Mouse (Mus musculus): ENCODE measurements around the gene Ltbp1. TPM values are rescaled to one million over a fixed set of nuclear protein-coding genes. Genes with fewer than 3 reads are reported as not detected.

Gene Ltbp1
- polyA plus RNA-seq, 1 experiment: 12.2 TPM

DNA sequence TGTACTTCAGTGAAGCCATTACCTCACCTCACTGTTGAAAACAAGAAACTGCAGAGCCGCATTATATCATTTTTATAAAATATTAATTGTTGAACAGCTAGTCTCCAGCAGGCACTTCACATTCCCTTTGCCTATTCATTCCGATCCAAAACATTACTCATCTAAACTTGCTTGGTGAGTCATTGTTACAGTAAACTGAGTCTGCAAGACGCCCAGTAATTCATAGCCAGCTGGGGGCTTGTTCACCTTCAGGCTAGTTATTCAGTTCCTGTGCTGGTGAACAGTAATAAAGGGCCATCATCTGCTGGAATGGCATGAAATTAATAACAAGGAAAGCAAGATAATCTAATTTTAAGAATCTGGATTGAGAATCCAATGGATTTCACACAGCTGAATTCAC, 339.7 kb downstream of the Ltbp1 start:
- H3K27me3 ChIP-seq (ENCODE audit: control insufficient read depth, insufficient read depth, low read length): no peaks in the 10 kb centered on the region
- H3K27ac ChIP-seq (ENCODE audit: insufficient read depth, low read depth, low read length): no peak overlapping the region
- no peaks in the 10 kb centered on the region for H3K4me1 ChIP-seq (ENCODE audit: control insufficient read depth, insufficient read depth, insufficient read length, low read length)
- H3K36me3 ChIP-seq (ENCODE audit: control insufficient read depth, insufficient read depth, low read length): no peaks in the 10 kb centered on the region
- TF ChIP-seq CTCF (IDR thresholded peaks at IDR 0.05; ENCODE audit: extremely low read depth, insufficient read length, insufficient replicate concordance, low read depth, low read length) (no peak), POLR2A (IDR thresholded peaks at IDR 0.05; ENCODE audit: low read depth, low read length) (no peak)
- H3K4me3 ChIP-seq (ENCODE audit: low read depth, low read length): no peak overlapping the region
- WGBS: 70% methylated on average over 3 of the region's 3 CpGs

DNA sequence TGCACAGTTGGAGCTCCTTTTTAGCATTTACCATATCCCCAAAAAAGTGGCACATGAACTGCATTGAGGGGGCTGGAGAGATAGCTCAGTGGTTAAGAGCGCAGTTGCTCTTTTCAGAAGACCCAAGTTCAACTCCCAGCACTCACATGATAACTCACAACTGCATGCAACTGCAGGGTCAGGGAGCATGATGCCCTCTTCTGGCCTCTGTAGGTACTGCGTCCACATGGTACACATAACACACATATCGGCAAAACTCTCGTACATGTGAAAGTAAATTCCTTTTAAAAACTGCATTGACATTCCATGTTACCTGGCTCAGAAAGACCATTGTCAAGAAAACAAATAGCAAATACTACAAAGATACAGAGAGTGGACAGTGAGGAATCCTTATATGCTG, 342.0 kb downstream of the Ltbp1 start:
- WGBS: 95% methylated on average over 4 of the region's 4 CpGs
- H3K27me3 ChIP-seq (ENCODE audit: control insufficient read depth, insufficient read depth, low read length): no peaks in the 10 kb centered on the region
- no peaks in the 10 kb centered on the region for H3K4me1 ChIP-seq (ENCODE audit: control insufficient read depth, insufficient read depth, insufficient read length, low read length)
- no peaks in the 10 kb centered on the region for H3K36me3 ChIP-seq (ENCODE audit: control insufficient read depth, insufficient read depth, low read length)
- H3K27ac ChIP-seq (ENCODE audit: insufficient read depth, low read depth, low read length): no peak overlapping the region
- TF ChIP-seq POLR2A (IDR thresholded peaks at IDR 0.05; ENCODE audit: low read depth, low read length): no peak
- no peak for TF ChIP-seq CTCF (IDR thresholded peaks at IDR 0.05; ENCODE audit: extremely low read depth, insufficient read length, insufficient replicate concordance, low read depth, low read length)
- H3K4me3 ChIP-seq (ENCODE audit: low read depth, low read length): no peak overlapping the region

DNA sequence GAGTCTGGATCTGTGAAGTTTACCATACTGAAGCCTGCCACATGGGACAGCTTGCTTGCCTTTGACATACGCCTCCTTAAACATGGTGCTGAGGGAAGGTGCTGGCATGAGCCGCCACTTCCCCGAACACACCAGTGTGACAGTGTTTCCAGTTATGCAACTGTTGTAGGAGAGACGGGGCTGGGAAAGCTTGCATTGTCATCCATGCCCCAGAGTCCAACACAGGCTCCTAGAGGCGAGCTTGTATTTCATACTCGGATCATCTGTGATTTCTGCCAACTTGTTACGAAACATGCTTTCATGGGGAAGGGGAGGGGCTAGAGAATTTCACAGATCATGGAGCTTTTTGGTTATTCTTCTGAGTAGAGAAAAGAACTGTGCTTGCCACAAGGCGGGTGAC, 343.7 kb downstream of the Ltbp1 start:
- WGBS: 74% methylated on average over 8 of the region's 8 CpGs
- Histone ChIP-seq H3K27ac (ENCODE audit: insufficient read depth, low read depth, low read length) (no peak overlapping the region), H3K27me3 (ENCODE audit: control insufficient read depth, insufficient read depth, low read length) (no peaks in the 10 kb centered on the region), H3K4me1 (ENCODE audit: control insufficient read depth, insufficient read depth, insufficient read length, low read length) (no peaks in the 10 kb centered on the region), H3K4me3 (ENCODE audit: low read depth, low read length) (no peak overlapping the region), H3K36me3 (ENCODE audit: control insufficient read depth, insufficient read depth, low read length) (no peaks in the 10 kb centered on the region)
- TF ChIP-seq CTCF (IDR thresholded peaks at IDR 0.05; ENCODE audit: extremely low read depth, insufficient read length, insufficient replicate concordance, low read depth, low read length) (no peak), POLR2A (IDR thresholded peaks at IDR 0.05; ENCODE audit: low read depth, low read length) (no peak)

DNA sequence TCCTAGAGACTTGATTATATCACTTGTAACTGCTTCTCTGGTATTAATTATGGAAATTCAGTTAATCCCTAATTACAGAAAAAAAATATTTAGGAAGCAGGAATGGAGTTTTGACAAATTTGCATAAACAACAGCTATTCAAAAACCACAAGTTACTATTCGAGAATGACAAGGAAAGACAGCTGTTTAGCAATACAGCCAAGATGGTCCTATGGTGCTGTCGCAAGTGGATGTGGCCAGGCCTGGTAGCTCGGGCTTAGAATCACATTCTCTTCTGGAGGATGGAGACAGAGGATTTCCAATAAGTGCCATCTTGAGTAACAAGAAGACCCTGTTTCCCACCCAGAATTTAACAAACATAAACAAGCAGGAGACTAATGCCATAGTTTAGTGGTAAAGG, 344.2 kb downstream of the Ltbp1 start:
- WGBS: 77% methylated on average over 3 of the region's 3 CpGs
- Histone ChIP-seq H3K4me1 (ENCODE audit: control insufficient read depth, insufficient read depth, insufficient read length, low read length) (no peaks in the 10 kb centered on the region), H3K27ac (ENCODE audit: insufficient read depth, low read depth, low read length) (no peak overlapping the region), H3K27me3 (ENCODE audit: control insufficient read depth, insufficient read depth, low read length) (no peaks in the 10 kb centered on the region), H3K36me3 (ENCODE audit: control insufficient read depth, insufficient read depth, low read length) (no peaks in the 10 kb centered on the region), H3K4me3 (ENCODE audit: low read depth, low read length) (no peak overlapping the region)
- TF ChIP-seq CTCF (IDR thresholded peaks at IDR 0.05; ENCODE audit: extremely low read depth, insufficient read length, insufficient replicate concordance, low read depth, low read length) (no peak), POLR2A (IDR thresholded peaks at IDR 0.05; ENCODE audit: low read depth, low read length) (no peak)

DNA sequence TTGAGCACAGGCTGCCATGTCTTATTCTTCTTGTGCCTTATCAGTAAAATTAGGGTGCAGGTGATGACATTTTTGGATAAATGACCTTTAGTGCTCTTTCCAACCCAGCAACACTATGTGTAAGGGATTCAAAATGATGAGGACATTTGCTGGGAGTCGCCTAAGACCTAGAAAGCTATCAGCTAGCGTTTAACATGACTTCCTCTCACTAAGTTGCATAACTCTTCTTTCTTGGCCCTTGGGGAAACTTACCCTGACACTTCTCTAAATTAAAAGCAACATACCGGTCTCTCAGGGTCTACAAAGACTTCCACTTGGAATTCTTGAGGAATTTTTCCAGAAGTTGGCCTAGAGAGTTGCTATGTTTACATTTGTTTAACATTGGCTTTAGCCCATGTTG, 348.0 kb downstream of the Ltbp1 start:
- no peak overlapping the region for H3K27ac ChIP-seq (ENCODE audit: insufficient read depth, low read depth, low read length)
- H3K27me3 ChIP-seq (ENCODE audit: control insufficient read depth, insufficient read depth, low read length): no peaks in the 10 kb centered on the region
- TF ChIP-seq POLR2A (IDR thresholded peaks at IDR 0.05; ENCODE audit: low read depth, low read length) (no peak), CTCF (IDR thresholded peaks at IDR 0.05; ENCODE audit: extremely low read depth, insufficient read length, insufficient replicate concordance, low read depth, low read length) (no peak)
- 77% methylated on average over 3 of the region's 3 CpGs for WGBS
- H3K4me3 ChIP-seq (ENCODE audit: low read depth, low read length): no peak overlapping the region
- H3K36me3 ChIP-seq (ENCODE audit: control insufficient read depth, insufficient read depth, low read length): no peaks in the 10 kb centered on the region
- no peaks in the 10 kb centered on the region for H3K4me1 ChIP-seq (ENCODE audit: control insufficient read depth, insufficient read depth, insufficient read length, low read length)

DNA sequence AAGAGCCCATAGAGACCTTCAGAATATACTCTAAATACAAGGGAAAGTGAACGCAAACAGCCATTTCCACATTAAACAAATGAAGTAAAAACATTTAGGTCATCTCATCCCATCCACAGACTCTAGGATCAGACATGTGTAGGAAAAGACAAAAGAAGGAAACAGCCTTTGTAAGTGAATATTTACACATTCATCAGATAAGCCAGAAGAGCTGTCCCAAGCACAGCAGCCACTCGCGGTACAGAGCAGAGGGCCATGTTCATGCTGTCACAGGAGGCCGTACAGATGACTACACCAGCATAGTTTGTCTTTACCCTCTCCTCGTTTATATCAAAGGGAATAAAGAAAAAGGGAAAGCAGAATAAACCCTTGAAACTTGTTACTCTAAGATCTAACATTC, 350.1 kb downstream of the Ltbp1 start:
- Histone ChIP-seq H3K27me3 (ENCODE audit: control insufficient read depth, insufficient read depth, low read length) (no peaks in the 10 kb centered on the region), H3K4me3 (ENCODE audit: low read depth, low read length) (no peak overlapping the region), H3K27ac (ENCODE audit: insufficient read depth, low read depth, low read length) (no peak overlapping the region), H3K36me3 (ENCODE audit: control insufficient read depth, insufficient read depth, low read length) (no peaks in the 10 kb centered on the region), H3K4me1 (ENCODE audit: control insufficient read depth, insufficient read depth, insufficient read length, low read length) (no peaks in the 10 kb centered on the region)
- 53% methylated on average over 5 of the region's 5 CpGs for WGBS
- no peak for TF ChIP-seq POLR2A (IDR thresholded peaks at IDR 0.05; ENCODE audit: low read depth, low read length)
- no peak for TF ChIP-seq CTCF (IDR thresholded peaks at IDR 0.05; ENCODE audit: extremely low read depth, insufficient read length, insufficient replicate concordance, low read depth, low read length)

DNA sequence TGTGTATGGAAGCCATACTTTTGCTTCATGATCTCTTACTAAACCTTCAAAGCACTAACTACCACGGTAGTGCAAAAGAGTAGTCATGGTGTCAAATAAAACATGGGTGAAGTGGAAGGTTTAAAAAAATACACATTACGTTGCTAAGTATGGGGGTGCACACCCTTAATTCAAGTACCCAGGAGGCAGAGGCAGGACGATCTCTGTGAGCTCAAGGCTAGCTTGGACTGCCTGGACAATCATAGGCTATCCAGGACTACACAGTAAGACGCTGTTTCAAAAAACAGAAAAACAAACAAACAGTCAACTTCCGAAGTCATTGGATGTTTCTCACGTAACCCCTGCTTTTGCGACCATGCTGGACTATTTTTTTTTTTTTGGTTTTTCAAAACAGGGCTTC, 354.7 kb downstream of the Ltbp1 start:
- WGBS: 91% methylated on average over 7 of the region's 7 CpGs
- H3K27me3 ChIP-seq (ENCODE audit: control insufficient read depth, insufficient read depth, low read length): no peaks in the 10 kb centered on the region
- H3K36me3 ChIP-seq (ENCODE audit: control insufficient read depth, insufficient read depth, low read length): no peaks in the 10 kb centered on the region
- TF ChIP-seq CTCF (IDR thresholded peaks at IDR 0.05; ENCODE audit: extremely low read depth, insufficient read length, insufficient replicate concordance, low read depth, low read length): no peak
- TF ChIP-seq POLR2A (IDR thresholded peaks at IDR 0.05; ENCODE audit: low read depth, low read length): no peak
- no peak overlapping the region for H3K27ac ChIP-seq (ENCODE audit: insufficient read depth, low read depth, low read length)
- H3K4me3 ChIP-seq (ENCODE audit: low read depth, low read length): no peak overlapping the region
- no peaks in the 10 kb centered on the region for H3K4me1 ChIP-seq (ENCODE audit: control insufficient read depth, insufficient read depth, insufficient read length, low read length)

DNA sequence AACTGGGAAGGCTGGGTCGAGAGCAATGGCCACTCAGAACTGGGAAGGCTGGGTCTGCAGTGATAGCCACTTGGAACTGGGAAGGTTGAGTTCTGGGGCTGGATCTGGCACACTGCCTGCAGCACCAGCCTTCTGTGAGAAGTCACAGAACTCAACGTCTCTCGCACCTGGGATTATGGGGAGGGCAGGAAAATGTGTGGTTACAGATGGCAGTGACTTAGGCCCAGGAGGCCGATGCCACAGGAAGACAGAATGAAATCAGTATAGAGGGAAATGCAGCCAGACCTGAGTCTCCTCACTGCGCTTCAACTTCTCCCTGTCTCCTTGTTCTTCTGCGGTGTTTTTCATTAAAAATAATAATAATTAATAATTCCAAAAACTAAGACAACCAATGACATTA, 361.0 kb downstream of the Ltbp1 start:
- TF ChIP-seq POLR2A (IDR thresholded peaks at IDR 0.05; ENCODE audit: low read depth, low read length) (no peak), CTCF (IDR thresholded peaks at IDR 0.05; ENCODE audit: extremely low read depth, insufficient read length, insufficient replicate concordance, low read depth, low read length) (no peak)
- H3K4me1 ChIP-seq (ENCODE audit: control insufficient read depth, insufficient read depth, insufficient read length, low read length): 0 out of 2 replicates have a peak, but pooled peaks cover 2% of the 10 kb centered on the region
- WGBS: 80% methylated on average over 6 of the region's 6 CpGs

More for the DNA sequence above, 361.0 kb downstream of the Ltbp1 start:
- H3K36me3 ChIP-seq (ENCODE audit: control insufficient read depth, insufficient read depth, low read length): no peaks in the 10 kb centered on the region
- no peak overlapping the region for H3K27ac ChIP-seq (ENCODE audit: insufficient read depth, low read depth, low read length)
- no peaks in the 10 kb centered on the region for H3K27me3 ChIP-seq (ENCODE audit: control insufficient read depth, insufficient read depth, low read length)
- H3K4me3 ChIP-seq (ENCODE audit: low read depth, low read length): no peak overlapping the region
